Mouse (Mus musculus): ENCODE measurements around the gene Lrrc51.
A peak's percentile ranks its signal among the peaks of the same experiment; 100 is the strongest.
"Not testable (repeated sequence)": the region's sequence is repeated elsewhere in the genome, so short reads cannot be mapped to it uniquely, and the experiment has no call there.

Lrrc51 gene

GRCm38 (mm10) chr7:101937569-101937968, 3.9 kb upstream of the Lrrc51 start:
- no peak for DNase-seq (ENCODE audit: low spot score)

GRCm38 (mm10) chr7:101936996-101937395, 3.3 kb upstream of the Lrrc51 start:
- DNase-seq (ENCODE audit: low spot score), result no peak

- no peak for DNase-seq (ENCODE audit: low spot score)
Measured at GRCm38 (mm10) chr7:101935957-101936356, 2.3 kb upstream of the Lrrc51 start.

- DNase-seq (ENCODE audit: low spot score), result no peak
Measured at GRCm38 (mm10) chr7:101933300-101933699, 395 bp downstream of the Lrrc51 start.

- DNase-seq (ENCODE audit: low spot score), result no peak
Measured at GRCm38 (mm10) chr7:101932551-101932950, 1.1 kb downstream of the Lrrc51 start.

GRCm38 (mm10) chr7:101928093-101928492, 5.6 kb downstream of the Lrrc51 start:
- DNase-seq (ENCODE audit: low spot score), result no peak

- DNase-seq (ENCODE audit: low spot score), result not testable (repeated sequence)
Measured at GRCm38 (mm10) chr7:101925892-101926291, 7.8 kb downstream of the Lrrc51 start.

- no peak for DNase-seq (ENCODE audit: low spot score)
Measured at GRCm38 (mm10) chr7:101918071-101918470, 15.6 kb downstream of the Lrrc51 start.

- no peak for DNase-seq (ENCODE audit: low spot score)
Measured at GRCm38 (mm10) chr7:101911982-101912381, 21.7 kb downstream of the Lrrc51 start.

- DNase-seq (ENCODE audit: low spot score), result no peak
Measured at GRCm38 (mm10) chr7:101910138-101910537, 23.6 kb downstream of the Lrrc51 start.

- no peak for DNase-seq (ENCODE audit: low spot score)
Measured at GRCm38 (mm10) chr7:101908367-101908766, 25.3 kb downstream of the Lrrc51 start.

GRCm38 (mm10) chr7:101906696-101907095, 27.0 kb downstream of the Lrrc51 start:
- no peak for DNase-seq (ENCODE audit: low spot score)

- no peak for DNase-seq (ENCODE audit: low spot score)
Measured at GRCm38 (mm10) chr7:101906287-101906681, 27.4 kb downstream of the Lrrc51 start, which contains the start of gene Tomt. Tomt (minus strand) TSS chr7:101906359.

- DNase-seq (ENCODE audit: low spot score), result peak; percentile 98
Measured at GRCm38 (mm10) chr7:101905561-101906286, 28.0 kb downstream of the Lrrc51 start, which contains the start of gene Lamtor1. Lamtor1 (plus strand) TSS chr7:101905904.

GRCm38 (mm10) chr7:101902846-101903245, 30.8 kb downstream of the Lrrc51 start:
- no peak for DNase-seq (ENCODE audit: low spot score)

- no peak for DNase-seq (ENCODE audit: low spot score)
Measured at GRCm38 (mm10) chr7:101901969-101902368, 31.7 kb downstream of the Lrrc51 start.

GRCm38 (mm10) chr7:101900331-101901097, 33.2 kb downstream of the Lrrc51 start:
- no peak for DNase-seq (ENCODE audit: low spot score)

- DNase-seq (ENCODE audit: low spot score), result peak; percentile 84
Measured at GRCm38 (mm10) chr7:101896104-101897066, 37.3 kb downstream of the Lrrc51 start.

- no peak for DNase-seq (ENCODE audit: low spot score)
Measured at GRCm38 (mm10) chr7:101895695-101896094, 38.0 kb downstream of the Lrrc51 start.

- no peak for DNase-seq (ENCODE audit: low spot score)
Measured at GRCm38 (mm10) chr7:101888460-101888859, 45.2 kb downstream of the Lrrc51 start.

GRCm38 (mm10) chr7:101886274-101886673, 47.4 kb downstream of the Lrrc51 start:
- no peak for DNase-seq (ENCODE audit: low spot score)

GRCm38 (mm10) chr7:101884160-101884559, 49.5 kb downstream of the Lrrc51 start:
- DNase-seq (ENCODE audit: low spot score), result no peak
